Mouse (Mus musculus): ENCODE data around the gene Apoc1. TPM values are rescaled to one million over a fixed set of nuclear protein-coding genes. Genes with fewer than 3 reads are reported as not detected.
A peak's percentile ranks its signal among the peaks of the same experiment; 100 is the strongest.

Gene Apoc1
- total and polyA plus RNA-seq, 2 experiments: 5,801 to 7,765 TPM

DNA sequence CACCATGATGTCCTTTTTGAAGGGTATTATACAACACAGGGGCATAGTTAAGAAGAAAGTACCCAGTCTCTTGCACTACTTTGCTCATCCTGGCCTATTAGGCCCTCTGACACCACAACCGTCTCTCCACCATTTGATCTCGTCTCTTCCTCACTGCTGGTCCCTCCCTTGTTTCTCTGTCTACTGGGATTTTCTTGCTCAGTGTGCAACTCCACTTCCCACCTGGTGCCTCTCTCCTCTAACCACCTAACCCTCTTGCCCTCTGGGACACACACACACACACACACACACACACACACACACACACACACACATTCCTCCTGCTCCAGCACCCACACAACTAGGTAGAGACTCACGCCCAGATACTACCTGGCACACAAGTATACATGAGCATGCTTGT, 13.6 kb downstream of the Apoc1 start:
- peak overlapping the region; percentile 94 for H3K9ac ChIP-seq (ENCODE audit: low read depth, low read length)
- peaks cover 14% of the 10 kb centered on the region for H3K36me3 ChIP-seq (ENCODE audit: control insufficient read depth, insufficient read depth, low read length)
- 30% methylated on average over 3 of the region's 3 CpGs for WGBS
- peak; percentile 55 for DNase-seq (ENCODE audit: extremely low read depth, low read depth, low spot score)
- peaks cover 5% of the 10 kb centered on the region; the same call in 1 of the 2 replicates for H3K79me2 ChIP-seq (ENCODE audit: control insufficient read depth, insufficient read depth, low read length)
- H3K27me3 ChIP-seq (ENCODE audit: control insufficient read depth, insufficient read depth, low read length): no peaks in the 10 kb centered on the region
- H3K4me3 ChIP-seq (ENCODE audit: insufficient read depth, low read depth, low read length): peak overlapping the region; percentile 69
- peak overlapping the region; percentile 100 for H3K27ac ChIP-seq (replicated peaks; ENCODE audit: insufficient read depth, low read depth, low read length)
- peaks cover 24% of the 10 kb centered on the region for H3K4me1 ChIP-seq (ENCODE audit: control insufficient read depth, insufficient read depth, low read length)
- TF ChIP-seq POLR2A (IDR thresholded peaks at IDR 0.05; ENCODE audit: extremely low read depth, insufficient read depth, low read length) (no peak), CTCF (IDR thresholded peaks at IDR 0.05; ENCODE audit: low read depth, low read length) (no peak)

DNA sequence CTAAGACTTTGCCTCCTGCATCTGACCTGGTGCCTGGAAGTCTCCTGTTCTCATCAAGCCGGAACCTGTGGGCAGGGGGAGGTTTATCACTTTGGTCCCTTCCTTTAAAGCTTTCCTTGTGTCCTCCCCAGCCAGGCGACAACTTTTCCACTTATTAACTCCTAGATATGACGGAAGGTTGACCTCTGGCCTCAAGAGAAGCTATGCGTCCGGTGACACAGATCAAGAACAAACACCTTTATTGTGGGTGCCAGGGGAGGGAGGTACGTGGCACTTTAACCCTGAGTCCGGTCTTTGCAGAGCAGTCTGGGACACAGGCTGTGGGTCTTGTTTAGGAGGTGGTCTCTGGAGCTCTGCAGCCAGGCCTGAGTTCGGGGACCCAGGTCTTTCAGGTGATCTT, 14.6 kb downstream of the Apoc1 start, which contains the start of gene Apoc2:
Apoc2 (minus strand) TSS at position 70 of the 400 bp plus-strand sequence.
- WGBS: 21% methylated on average over 8 of the region's 8 CpGs
- Histone ChIP-seq H3K4me1 (ENCODE audit: control insufficient read depth, insufficient read depth, low read length) (peaks cover 23% of the 10 kb centered on the region), H3K27ac (replicated peaks; ENCODE audit: insufficient read depth, low read depth, low read length) (peak within 1 kb of the TSS; percentile 100), H3K36me3 (ENCODE audit: control insufficient read depth, insufficient read depth, low read length) (peaks cover 16% of the 10 kb centered on the region), H3K27me3 (ENCODE audit: control insufficient read depth, insufficient read depth, low read length) (no peaks in the 10 kb centered on the region), H3K79me2 (ENCODE audit: control insufficient read depth, insufficient read depth, low read length) (peaks cover 5% of the 10 kb centered on the region; the same call in 1 of the 2 replicates), H3K4me3 (ENCODE audit: insufficient read depth, low read depth, low read length) (peak within 1 kb of the TSS; percentile 69), H3K9ac (ENCODE audit: low read depth, low read length) (peak within 1 kb of the TSS; percentile 94)
- 0 out of 2 replicates have a peak, but pooled peaks have one; percentile 27 for TF ChIP-seq POLR2A (IDR thresholded peaks at IDR 0.05; ENCODE audit: extremely low read depth, insufficient read depth, low read length)
- no peak for TF ChIP-seq CTCF (IDR thresholded peaks at IDR 0.05; ENCODE audit: low read depth, low read length)
- DNase-seq (ENCODE audit: extremely low read depth, low read depth, low spot score): peak; percentile 94

- Histone ChIP-seq H3K27me3 (ENCODE audit: control insufficient read depth, insufficient read depth, low read length) (no peaks in the 10 kb centered on the region), H3K4me3 (ENCODE audit: insufficient read depth, low read depth, low read length) (no peak overlapping the region; the same call in 1 of the 2 replicates), H3K79me2 (ENCODE audit: control insufficient read depth, insufficient read depth, low read length) (peaks cover 5% of the 10 kb centered on the region; the same call in 1 of the 2 replicates), H3K27ac (replicated peaks; ENCODE audit: insufficient read depth, low read depth, low read length) (peak overlapping the region; percentile 100), H3K9ac (ENCODE audit: low read depth, low read length) (peak overlapping the region; percentile 76), H3K4me1 (ENCODE audit: control insufficient read depth, insufficient read depth, low read length) (peaks cover 20% of the 10 kb centered on the region), H3K36me3 (ENCODE audit: control insufficient read depth, insufficient read depth, low read length) (peaks cover 16% of the 10 kb centered on the region)
- peak; percentile 83 for DNase-seq (ENCODE audit: extremely low read depth, low read depth, low spot score)
- WGBS: 30% methylated on average over 1 of the region's 1 CpGs
- TF ChIP-seq POLR2A (IDR thresholded peaks at IDR 0.05; ENCODE audit: extremely low read depth, insufficient read depth, low read length) (peak; percentile 15; the same call in 1 of the 2 replicates), CTCF (IDR thresholded peaks at IDR 0.05; ENCODE audit: low read depth, low read length) (no peak)
These were observed 15.8 kb downstream of the Apoc1 start for GRCm38 (mm10) chr7:19676662-19677061.

- DNase-seq (ENCODE audit: extremely low read depth, low read depth, low spot score): peak; percentile 76
- H3K4me3 ChIP-seq (ENCODE audit: insufficient read depth, low read depth, low read length): peak overlapping the region; percentile 1; the same call in 1 of the 2 replicates
- H3K79me2 ChIP-seq (ENCODE audit: control insufficient read depth, insufficient read depth, low read length): peaks cover 5% of the 10 kb centered on the region; the same call in 1 of the 2 replicates
- H3K27ac ChIP-seq (replicated peaks; ENCODE audit: insufficient read depth, low read depth, low read length): peak overlapping the region; percentile 100
- H3K4me1 ChIP-seq (ENCODE audit: control insufficient read depth, insufficient read depth, low read length): peaks cover 19% of the 10 kb centered on the region
- TF ChIP-seq POLR2A (IDR thresholded peaks at IDR 0.05; ENCODE audit: extremely low read depth, insufficient read depth, low read length) (no peak), CTCF (IDR thresholded peaks at IDR 0.05; ENCODE audit: low read depth, low read length) (no peak)
- peaks cover 18% of the 10 kb centered on the region for H3K36me3 ChIP-seq (ENCODE audit: control insufficient read depth, insufficient read depth, low read length)
- no peaks in the 10 kb centered on the region for H3K27me3 ChIP-seq (ENCODE audit: control insufficient read depth, insufficient read depth, low read length)
- 22% methylated on average over 10 of the region's 10 CpGs for WGBS
- peak overlapping the region; percentile 62 for H3K9ac ChIP-seq (ENCODE audit: low read depth, low read length)
These were observed 16.6 kb downstream of the Apoc1 start for GRCm38 (mm10) chr7:19675824-19676223.

- WGBS: 56% methylated on average over 14 of the region's 14 CpGs
- Histone ChIP-seq H3K27me3 (ENCODE audit: control insufficient read depth, insufficient read depth, low read length) (no peaks in the 10 kb centered on the region), H3K36me3 (ENCODE audit: control insufficient read depth, insufficient read depth, low read length) (peaks cover 17% of the 10 kb centered on the region), H3K9ac (ENCODE audit: low read depth, low read length) (no peak overlapping the region), H3K4me1 (ENCODE audit: control insufficient read depth, insufficient read depth, low read length) (peaks cover 25% of the 10 kb centered on the region), H3K27ac (replicated peaks; ENCODE audit: insufficient read depth, low read depth, low read length) (peak overlapping the region; percentile 18; the same call in 1 of the 2 replicates), H3K79me2 (ENCODE audit: control insufficient read depth, insufficient read depth, low read length) (no peaks in the 10 kb centered on the region; the same call in 1 of the 2 replicates), H3K4me3 (ENCODE audit: insufficient read depth, low read depth, low read length) (no peak overlapping the region)
- DNase-seq (ENCODE audit: extremely low read depth, low read depth, low spot score): peak; percentile 39
- TF ChIP-seq CTCF (IDR thresholded peaks at IDR 0.05; ENCODE audit: low read depth, low read length): no peak
- no peak for TF ChIP-seq POLR2A (IDR thresholded peaks at IDR 0.05; ENCODE audit: extremely low read depth, insufficient read depth, low read length)
These were observed 19.3 kb downstream of the Apoc1 start for GRCm38 (mm10) chr7:19673083-19673699.

GRCm38 (mm10) chr7:19671511-19671910, 20.9 kb downstream of the Apoc1 start:
- no peak overlapping the region for H3K4me3 ChIP-seq (ENCODE audit: insufficient read depth, low read depth, low read length)
- no peak for DNase-seq (ENCODE audit: extremely low read depth, low read depth, low spot score)
- H3K4me1 ChIP-seq (ENCODE audit: control insufficient read depth, insufficient read depth, low read length): peaks cover 17% of the 10 kb centered on the region; the same call in 1 of the 2 replicates
- H3K79me2 ChIP-seq (ENCODE audit: control insufficient read depth, insufficient read depth, low read length): no peaks in the 10 kb centered on the region
- WGBS: 93% methylated on average over 10 of the region's 10 CpGs
- H3K36me3 ChIP-seq (ENCODE audit: control insufficient read depth, insufficient read depth, low read length): peaks cover 9% of the 10 kb centered on the region
- no peaks in the 10 kb centered on the region for H3K27me3 ChIP-seq (ENCODE audit: control insufficient read depth, insufficient read depth, low read length)
- TF ChIP-seq POLR2A (IDR thresholded peaks at IDR 0.05; ENCODE audit: extremely low read depth, insufficient read depth, low read length): no peak
- no peak for TF ChIP-seq CTCF (IDR thresholded peaks at IDR 0.05; ENCODE audit: low read depth, low read length)
- H3K27ac ChIP-seq (replicated peaks; ENCODE audit: insufficient read depth, low read depth, low read length): no peak overlapping the region
- no peak overlapping the region for H3K9ac ChIP-seq (ENCODE audit: low read depth, low read length)
